Mouse (Mus musculus): ENCODE results near the gene Anapc11. TPM values are rescaled to one million over a fixed set of nuclear protein-coding genes. Genes with fewer than 3 reads are reported as not detected.

Anapc11 gene
- total RNA-seq, 2 experiments from 2014 or later, result 50.7 to 51.6 TPM

GRCm38 (mm10) chr11:120605667-120606066 lies 7.4 kb downstream of the Anapc11 start:
- no peak for DNase-seq

- no peak for DNase-seq
Observed at GRCm38 (mm10) chr11:120606764-120607163, 8.5 kb downstream of the Anapc11 start.

- DNase-seq, result no peak
Observed at GRCm38 (mm10) chr11:120608241-120609034, 10.2 kb downstream of the Anapc11 start, which contains the start of gene Npb. Gene Npb (plus strand): TSS chr11:120608477.

- DNase-seq, result no peak
Observed at GRCm38 (mm10) chr11:120609250-120609649, 11.0 kb downstream of the Anapc11 start.

- DNase-seq, result no peak
Observed at GRCm38 (mm10) chr11:120610477-120611046, 12.3 kb downstream of the Anapc11 start.

GRCm38 (mm10) chr11:120612763-120613162 lies 14.5 kb downstream of the Anapc11 start:
- peak; percentile 68 for DNase-seq

- DNase-seq, result no peak
Observed at GRCm38 (mm10) chr11:120613481-120613972, 15.3 kb downstream of the Anapc11 start.

GRCm38 (mm10) chr11:120613976-120614375 lies 15.8 kb downstream of the Anapc11 start:
- no peak for DNase-seq

GRCm38 (mm10) chr11:120615167-120615566 lies 16.9 kb downstream of the Anapc11 start:
- DNase-seq, result no peak

- no peak for DNase-seq
Observed at GRCm38 (mm10) chr11:120615606-120616203, 17.5 kb downstream of the Anapc11 start.

GRCm38 (mm10) chr11:120616617-120617294 lies 18.5 kb downstream of the Anapc11 start:
- no peak for DNase-seq

GRCm38 (mm10) chr11:120617519-120618112 lies 19.4 kb downstream of the Anapc11 start, which contains the start of gene Pcyt2:
Gene Pcyt2 (minus strand): TSS chr11:120617936.
- DNase-seq, result peak; percentile 94

- no peak for DNase-seq
Observed at GRCm38 (mm10) chr11:120618619-120619535, 20.7 kb downstream of the Anapc11 start.

- no peak for DNase-seq
Observed at GRCm38 (mm10) chr11:120620195-120620594, 22.0 kb downstream of the Anapc11 start.

GRCm38 (mm10) chr11:120622805-120623204 lies 24.6 kb downstream of the Anapc11 start:
- no peak for DNase-seq

- peak; percentile 63 for DNase-seq
Observed at GRCm38 (mm10) chr11:120623961-120624679, 25.9 kb downstream of the Anapc11 start.

GRCm38 (mm10) chr11:120624680-120625111 lies 26.5 kb downstream of the Anapc11 start:
- DNase-seq, result peak; percentile 82

- no peak for DNase-seq
Observed at GRCm38 (mm10) chr11:120625152-120625775, 27.0 kb downstream of the Anapc11 start, which contains the start of gene Sirt7. Gene Sirt7 (minus strand): TSS chr11:120625240.

GRCm38 (mm10) chr11:120626785-120627467 lies 28.7 kb downstream of the Anapc11 start:
- DNase-seq, result no peak
